ENCODE assay signal across 18 mouse cellular contexts in the genomic region with DNA sequence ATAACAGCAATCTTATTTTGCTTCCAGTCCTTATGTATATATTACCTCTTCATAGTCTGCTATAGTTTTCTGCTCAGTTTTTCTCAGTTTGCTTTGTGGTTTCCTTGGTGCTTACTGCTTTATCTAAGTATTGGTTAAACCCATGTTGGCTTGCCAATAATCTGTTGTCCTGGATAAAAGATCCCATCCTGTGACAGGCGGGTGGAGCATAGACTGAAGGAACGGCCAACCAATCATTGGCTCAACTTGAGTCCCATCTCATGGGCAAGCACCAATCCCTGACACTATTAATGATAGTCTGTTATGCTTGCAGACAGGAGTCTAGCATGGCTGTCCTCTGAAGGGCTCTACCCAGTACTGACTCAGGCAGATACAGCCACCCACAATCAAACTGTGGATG. TPM values are rescaled to one million over a fixed set of nuclear protein-coding genes. Genes with fewer than 3 reads are reported as not detected.
"Had no signal": no experiment of that assay in that cellular context is flagged by ENCODE, and none has a peak within 500 bp of the region (broad histone marks: within the 10 kb centered on the region; RNA-seq: fewer than 3 reads in every experiment).

No protein-coding gene starts in this region.

- H3K27me3 ChIP-seq: neural tube, embryonic 15.5 days had no signal

- H3K9me3 ChIP-seq: neural tube, embryonic 12.5 days; neural tube, embryonic 13.5 days; neural tube, embryonic 15.5 days; stomach, embryonic 15.5 days had no signal

- H3K4me3 ChIP-seq: neural tube, embryonic 12.5 days; neural tube, embryonic 13.5 days; neural tube, embryonic 15.5 days; stomach, embryonic 15.5 days had no signal

- H3K4me2 ChIP-seq: neural tube, embryonic 12.5 days; neural tube, embryonic 13.5 days; neural tube, embryonic 15.5 days; stomach, embryonic 15.5 days had no signal

- DNase-seq: retina, postnatal 1 day; right cerebral cortex, adult 18-20 months; right cerebral cortex, postnatal 14 days; right cerebral cortex, postnatal 25 days; right cerebral cortex, postnatal 4 days; spleen, adult 18-20 months; thymus, adult 18-20 months; thymus, adult 2 months; thymus, postnatal 14 days; thymus, postnatal 25 days; thymus, postnatal 36 days; thymus, postnatal 4 days had no signal

- H3K27ac ChIP-seq: neural tube, embryonic 12.5 days; neural tube, embryonic 13.5 days; neural tube, embryonic 15.5 days; stomach, embryonic 15.5 days; stomach, postnatal 0 days had no signal

- H3K9ac ChIP-seq: neural tube, embryonic 12.5 days; neural tube, embryonic 13.5 days; neural tube, embryonic 15.5 days; stomach, embryonic 15.5 days had no signal

- H3K36me3 ChIP-seq: neural tube, embryonic 12.5 days; neural tube, embryonic 13.5 days; neural tube, embryonic 15.5 days; stomach, embryonic 15.5 days had no signal

RNA-seq across cellular contexts. Expression of gene 1110032F04Rik, which starts 4.7 kb away (rescaled TPM):
- polyA plus RNA-seq: testis, adult 2 months had no signal
